Mouse (Mus musculus): Measurements from ENCODE around the gene Irs3. TPM values are rescaled to one million over a fixed set of nuclear protein-coding genes. Genes with fewer than 3 reads are reported as not detected.

The Irs3 gene
- polyA plus RNA-seq, 1 experiment: 0.04 TPM

- TF ChIP-seq TCF3 (IDR thresholded peaks at IDR 0.05; ENCODE audit: insufficient read length, low read depth) (no peak), MYOG (IDR thresholded peaks at IDR 0.05; ENCODE audit: control insufficient read depth in 1 of 3, insufficient read depth in 1 of 3, insufficient read length in 2 of 3, low read depth in 2 of 3) (no peak), POLR2A (IDR thresholded peaks at IDR 0.05; ENCODE audit: insufficient read length, low read depth) (no peak), SRF (IDR thresholded peaks at IDR 0.05; ENCODE audit: control insufficient read depth, insufficient read length, low read depth) (no peak), TCF12 (IDR thresholded peaks at IDR 0.05; ENCODE audit: insufficient read depth, poor library complexity, severe bottlenecking) (no peak), REST (IDR thresholded peaks at IDR 0.05; ENCODE audit: insufficient read depth, insufficient read length) (no peak), MAX (IDR thresholded peaks at IDR 0.05; ENCODE audit: low read depth) (no peak), E2F4 (IDR thresholded peaks at IDR 0.05; ENCODE audit: insufficient read depth) (no peak), POLR2AphosphoS2 (IDR thresholded peaks at IDR 0.05; ENCODE audit: insufficient read length, low read depth) (no peak), USF1 (IDR thresholded peaks at IDR 0.05; ENCODE audit: low read depth) (no peak), MYOD1 (IDR thresholded peaks at IDR 0.05; ENCODE audit: control insufficient read depth in 1 of 3, insufficient read length in 2 of 3, low read depth in 2 of 3) (no peak)
- Histone ChIP-seq H3K4me3 (peak overlapping the region; percentile 57), H3K79me2 (ENCODE audit: control insufficient read depth, insufficient read depth) (peaks cover 26% of the 10 kb centered on the region), H3ac (ENCODE audit: control insufficient read depth, insufficient read length) (peak overlapping the region; percentile 56), H3K4me2 (ENCODE audit: low read depth) (peak overlapping the region; percentile 95), H3K36me3 (ENCODE audit: control insufficient read depth, insufficient read depth) (no peaks in the 10 kb centered on the region), H3K27me3 (ENCODE audit: control insufficient read depth, insufficient read depth, insufficient read length) (no peaks in the 10 kb centered on the region)
These were observed 38.1 kb upstream of the Irs3 start for GRCm38 (mm10) chr5:137683388-137684293.

GRCm38 (mm10) chr5:137682526-137682925 lies 37.0 kb upstream of the Irs3 start:
- H3K4me2 ChIP-seq (ENCODE audit: low read depth): no peak overlapping the region
- no peaks in the 10 kb centered on the region for H3K36me3 ChIP-seq (ENCODE audit: control insufficient read depth, insufficient read depth)
- H3K79me2 ChIP-seq (ENCODE audit: control insufficient read depth, insufficient read depth): peaks cover 26% of the 10 kb centered on the region
- H3K27me3 ChIP-seq (ENCODE audit: control insufficient read depth, insufficient read depth, insufficient read length): no peaks in the 10 kb centered on the region
- TF ChIP-seq POLR2A (IDR thresholded peaks at IDR 0.05; ENCODE audit: insufficient read length, low read depth) (no peak), USF1 (IDR thresholded peaks at IDR 0.05; ENCODE audit: low read depth) (no peak), E2F4 (IDR thresholded peaks at IDR 0.05; ENCODE audit: insufficient read depth) (no peak), SRF (IDR thresholded peaks at IDR 0.05; ENCODE audit: control insufficient read depth, insufficient read length, low read depth) (no peak), MYOD1 (IDR thresholded peaks at IDR 0.05; ENCODE audit: control insufficient read depth in 1 of 3, insufficient read length in 2 of 3, low read depth in 2 of 3) (no peak), CEBPB (IDR thresholded peaks at IDR 0.05; ENCODE audit: insufficient read depth, poor library complexity, severe bottlenecking) (no peak), MYOG (IDR thresholded peaks at IDR 0.05; ENCODE audit: control insufficient read depth in 1 of 3, insufficient read depth in 1 of 3, insufficient read length in 2 of 3, low read depth in 2 of 3) (no peak), REST (IDR thresholded peaks at IDR 0.05; ENCODE audit: insufficient read depth, insufficient read length) (no peak)
- H3ac ChIP-seq (ENCODE audit: control insufficient read depth, insufficient read length): no peak overlapping the region
- peak overlapping the region; percentile 57 for H3K4me3 ChIP-seq

- Histone ChIP-seq H3K79me2 (ENCODE audit: control insufficient read depth, insufficient read depth) (peaks cover 26% of the 10 kb centered on the region), H3K4me2 (ENCODE audit: low read depth) (no peak overlapping the region), H3ac (ENCODE audit: control insufficient read depth, insufficient read length) (no peak overlapping the region), H3K36me3 (ENCODE audit: control insufficient read depth, insufficient read depth) (no peaks in the 10 kb centered on the region), H3K27me3 (ENCODE audit: control insufficient read depth, insufficient read depth, insufficient read length) (no peaks in the 10 kb centered on the region), H3K4me3 (no peak overlapping the region)
- TF ChIP-seq USF1 (IDR thresholded peaks at IDR 0.05; ENCODE audit: low read depth) (no peak), E2F4 (IDR thresholded peaks at IDR 0.05; ENCODE audit: insufficient read depth) (no peak), TCF3 (IDR thresholded peaks at IDR 0.05; ENCODE audit: insufficient read length, low read depth) (no peak), MYOD1 (IDR thresholded peaks at IDR 0.05; ENCODE audit: control insufficient read depth in 1 of 3, insufficient read length in 2 of 3, low read depth in 2 of 3) (no peak), TCF12 (IDR thresholded peaks at IDR 0.05; ENCODE audit: insufficient read depth, poor library complexity, severe bottlenecking) (no peak), MAX (IDR thresholded peaks at IDR 0.05; ENCODE audit: low read depth) (no peak), REST (IDR thresholded peaks at IDR 0.05; ENCODE audit: insufficient read depth, insufficient read length) (no peak), POLR2AphosphoS2 (IDR thresholded peaks at IDR 0.05; ENCODE audit: insufficient read length, low read depth) (no peak), CEBPB (IDR thresholded peaks at IDR 0.05; ENCODE audit: insufficient read depth, poor library complexity, severe bottlenecking) (no peak), MYOG (IDR thresholded peaks at IDR 0.05; ENCODE audit: control insufficient read depth in 1 of 3, insufficient read depth in 1 of 3, insufficient read length in 2 of 3, low read depth in 2 of 3) (no peak), POLR2A (IDR thresholded peaks at IDR 0.05; ENCODE audit: insufficient read length, low read depth) (no peak), SRF (IDR thresholded peaks at IDR 0.05; ENCODE audit: control insufficient read depth, insufficient read length, low read depth) (no peak)
These were observed 34.2 kb upstream of the Irs3 start for GRCm38 (mm10) chr5:137679726-137680125.

GRCm38 (mm10) chr5:137678736-137679135 lies 33.2 kb upstream of the Irs3 start:
- H3K79me2 ChIP-seq (ENCODE audit: control insufficient read depth, insufficient read depth): peaks cover 23% of the 10 kb centered on the region

More at GRCm38 (mm10) chr5:137678736-137679135, 33.2 kb upstream of the Irs3 start:
- no peak for TF ChIP-seq USF1 (IDR thresholded peaks at IDR 0.05; ENCODE audit: low read depth)
- TF ChIP-seq MAX (IDR thresholded peaks at IDR 0.05; ENCODE audit: low read depth): no peak
- TF ChIP-seq POLR2AphosphoS2 (IDR thresholded peaks at IDR 0.05; ENCODE audit: insufficient read length, low read depth): no peak
- no peak for TF ChIP-seq TCF12 (IDR thresholded peaks at IDR 0.05; ENCODE audit: insufficient read depth, poor library complexity, severe bottlenecking)
- TF ChIP-seq SRF (IDR thresholded peaks at IDR 0.05; ENCODE audit: control insufficient read depth, insufficient read length, low read depth): no peak
- no peak for TF ChIP-seq MYOD1 (IDR thresholded peaks at IDR 0.05; ENCODE audit: control insufficient read depth in 1 of 3, insufficient read length in 2 of 3, low read depth in 2 of 3)
- no peak for TF ChIP-seq E2F4 (IDR thresholded peaks at IDR 0.05; ENCODE audit: insufficient read depth)
- TF ChIP-seq CEBPB (IDR thresholded peaks at IDR 0.05; ENCODE audit: insufficient read depth, poor library complexity, severe bottlenecking): no peak
- TF ChIP-seq POLR2A (IDR thresholded peaks at IDR 0.05; ENCODE audit: insufficient read length, low read depth): no peak
- no peak overlapping the region for H3ac ChIP-seq (ENCODE audit: control insufficient read depth, insufficient read length)
- H3K4me2 ChIP-seq (ENCODE audit: low read depth): no peak overlapping the region
- H3K27me3 ChIP-seq (ENCODE audit: control insufficient read depth, insufficient read depth, insufficient read length): no peaks in the 10 kb centered on the region
- H3K36me3 ChIP-seq (ENCODE audit: control insufficient read depth, insufficient read depth): no peaks in the 10 kb centered on the region
- no peak overlapping the region for H3K4me3 ChIP-seq

Measured in myocyte (in vitro differentiated cells).